Mouse (Mus musculus): ENCODE results near the gene Rhbdl2.

Gene Rhbdl2

DNA sequence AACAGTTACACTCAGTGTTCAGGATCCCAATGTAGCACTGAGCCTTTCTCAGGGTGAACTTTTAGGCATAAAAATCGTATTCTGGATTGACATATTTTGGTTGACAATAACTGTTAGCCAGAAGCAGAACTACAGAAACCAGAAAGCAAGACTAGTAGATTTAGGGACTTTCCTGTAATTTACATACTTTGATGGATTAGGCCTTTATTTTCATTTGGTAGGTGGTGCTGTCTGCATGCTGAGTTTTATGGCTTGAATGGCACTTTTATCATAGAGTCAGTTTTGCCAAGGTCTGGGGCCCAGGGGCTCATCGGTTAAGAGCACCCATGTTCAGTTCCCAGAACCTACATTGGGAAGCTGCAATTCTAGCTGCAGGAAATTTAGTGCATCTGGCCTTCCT lies 7.4 kb downstream of the Rhbdl2 start:
- no peaks in the 10 kb centered on the region for H3K36me3 ChIP-seq (ENCODE audit: control insufficient read depth, insufficient read depth, low read length, poor library complexity, severe bottlenecking)
- DNase-seq (ENCODE audit: low read depth, low spot score) = peak; percentile 53
- H3K27me3 ChIP-seq (ENCODE audit: control insufficient read depth, insufficient read depth, low read length, poor library complexity, severe bottlenecking) = no peaks in the 10 kb centered on the region

DNA sequence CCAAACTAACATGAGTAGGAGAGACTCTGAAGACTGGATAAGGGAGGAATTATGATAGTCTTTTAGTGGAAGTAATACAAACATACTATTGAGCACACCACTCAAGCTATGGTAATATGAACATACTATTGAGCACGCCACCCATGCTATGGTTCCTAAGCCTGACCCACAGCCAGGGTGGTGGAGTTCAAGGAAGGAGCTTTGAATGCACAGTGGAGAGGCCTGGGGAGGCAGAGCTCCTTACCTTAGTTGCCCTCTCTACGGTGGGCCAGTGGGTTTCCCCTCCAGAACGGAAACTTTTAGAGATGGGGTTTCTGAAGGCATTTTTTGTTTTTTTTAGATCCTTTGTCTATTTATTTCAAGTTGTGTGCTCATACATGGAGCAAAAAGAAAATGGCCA lies 9.7 kb downstream of the Rhbdl2 start:
- H3K27me3 ChIP-seq (ENCODE audit: control insufficient read depth, insufficient read depth, low read length, poor library complexity, severe bottlenecking) = no peaks in the 10 kb centered on the region
- no peak for DNase-seq (ENCODE audit: low read depth, low spot score)
- no peaks in the 10 kb centered on the region for H3K36me3 ChIP-seq (ENCODE audit: control insufficient read depth, insufficient read depth, low read length, poor library complexity, severe bottlenecking)

GRCm38 (mm10) chr4:123797856-123798255 lies 10.2 kb downstream of the Rhbdl2 start:
- no peak for DNase-seq (ENCODE audit: low read depth, low spot score)
- no peaks in the 10 kb centered on the region for H3K27me3 ChIP-seq (ENCODE audit: control insufficient read depth, insufficient read depth, low read length, poor library complexity, severe bottlenecking)

DNA sequence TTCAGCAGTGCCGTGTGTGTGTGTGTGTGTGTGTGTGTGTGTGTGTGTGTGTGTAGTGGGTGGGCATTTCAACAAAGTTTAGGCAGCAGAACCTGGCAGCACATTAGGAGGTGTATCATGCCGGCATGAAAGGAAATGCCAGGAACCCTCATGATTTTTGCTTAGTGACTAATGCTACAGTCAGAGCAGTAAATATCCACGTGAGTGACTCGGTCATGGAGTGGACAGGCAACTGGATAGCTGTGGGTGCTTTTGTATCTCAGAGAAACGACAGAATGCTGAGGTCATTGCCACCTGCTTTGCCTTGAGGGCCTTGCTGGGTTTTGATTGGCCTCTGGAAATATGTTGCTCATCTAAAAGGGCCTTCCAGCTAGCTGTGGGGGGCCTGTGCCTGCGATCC lies 16.0 kb downstream of the Rhbdl2 start:
- Histone ChIP-seq H3K27me3 (ENCODE audit: control insufficient read depth, insufficient read depth, low read length, poor library complexity, severe bottlenecking) (no peaks in the 10 kb centered on the region), H3K36me3 (ENCODE audit: control insufficient read depth, insufficient read depth, low read length, poor library complexity, severe bottlenecking) (no peaks in the 10 kb centered on the region)
- no peak for DNase-seq (ENCODE audit: low read depth, low spot score)

More at GRCm38 (mm10) chr4:123797856-123798255, 10.2 kb downstream of the Rhbdl2 start:
- H3K36me3 ChIP-seq (ENCODE audit: control insufficient read depth, insufficient read depth, low read length, poor library complexity, severe bottlenecking) = no peaks in the 10 kb centered on the region

- Histone ChIP-seq H3K36me3 (ENCODE audit: control insufficient read depth, insufficient read depth, low read length, poor library complexity, severe bottlenecking) (no peaks in the 10 kb centered on the region), H3K27me3 (ENCODE audit: control insufficient read depth, insufficient read depth, low read length, poor library complexity, severe bottlenecking) (no peaks in the 10 kb centered on the region)
- no peak for DNase-seq (ENCODE audit: low read depth, low spot score)
These were observed 20.6 kb downstream of the Rhbdl2 start for GRCm38 (mm10) chr4:123808304-123808703.

- DNase-seq (ENCODE audit: low read depth, low spot score) = no peak
- Histone ChIP-seq H3K36me3 (ENCODE audit: control insufficient read depth, insufficient read depth, low read length, poor library complexity, severe bottlenecking) (no peaks in the 10 kb centered on the region), H3K27me3 (ENCODE audit: control insufficient read depth, insufficient read depth, low read length, poor library complexity, severe bottlenecking) (no peaks in the 10 kb centered on the region)
These were observed 23.0 kb downstream of the Rhbdl2 start for GRCm38 (mm10) chr4:123810475-123811295.

DNA sequence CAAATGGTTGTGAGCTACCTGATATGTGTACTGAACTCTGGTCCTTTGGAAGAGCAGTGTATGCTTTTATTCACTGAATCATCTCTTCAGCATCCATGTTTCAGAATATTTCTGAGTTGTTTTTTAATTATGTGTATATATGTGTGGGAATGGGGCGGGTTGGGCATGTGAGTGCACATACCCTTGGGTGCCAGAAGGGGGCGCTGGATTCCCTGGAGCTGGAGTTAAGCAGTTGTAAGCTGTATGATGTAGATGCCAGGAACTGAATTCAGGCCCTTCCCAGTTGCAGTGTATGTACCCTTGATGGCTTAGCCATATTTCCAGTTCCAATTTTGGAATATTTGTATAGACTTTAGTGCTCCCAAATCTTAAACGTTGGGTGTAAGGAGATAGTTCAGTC lies 24.9 kb downstream of the Rhbdl2 start:
- no peak for DNase-seq (ENCODE audit: low read depth, low spot score)
- Histone ChIP-seq H3K27me3 (ENCODE audit: control insufficient read depth, insufficient read depth, low read length, poor library complexity, severe bottlenecking) (no peaks in the 10 kb centered on the region), H3K36me3 (ENCODE audit: control insufficient read depth, insufficient read depth, low read length, poor library complexity, severe bottlenecking) (no peaks in the 10 kb centered on the region)

DNA sequence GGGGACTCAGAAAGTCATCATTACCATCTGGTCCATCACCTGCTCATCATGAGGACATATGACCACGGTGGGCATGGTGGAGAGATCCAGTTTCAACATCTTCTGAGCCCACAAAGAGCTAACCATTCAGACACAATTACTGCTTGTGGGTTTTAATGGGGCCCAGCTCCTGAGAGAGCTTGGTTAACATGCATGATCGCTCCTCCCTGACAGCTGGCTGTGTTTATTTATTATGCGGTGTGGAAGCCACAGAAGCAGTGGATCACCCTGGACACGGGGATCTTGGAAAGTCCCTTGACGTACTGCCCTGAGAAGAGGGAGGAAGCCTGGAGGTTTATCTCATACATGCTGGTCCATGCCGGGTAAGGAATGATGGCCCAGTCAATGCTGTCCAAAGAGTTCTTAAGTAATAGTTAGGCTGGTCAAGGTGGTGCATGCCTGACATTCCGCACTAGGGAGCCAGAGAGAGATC lies 26.4 kb downstream of the Rhbdl2 start:
- no peak for DNase-seq (ENCODE audit: low read depth, low spot score)
- Histone ChIP-seq H3K36me3 (ENCODE audit: control insufficient read depth, insufficient read depth, low read length, poor library complexity, severe bottlenecking) (no peaks in the 10 kb centered on the region), H3K27me3 (ENCODE audit: control insufficient read depth, insufficient read depth, low read length, poor library complexity, severe bottlenecking) (no peaks in the 10 kb centered on the region)

- no peaks in the 10 kb centered on the region for H3K27me3 ChIP-seq (ENCODE audit: control insufficient read depth, insufficient read depth, low read length, poor library complexity, severe bottlenecking)
- no peaks in the 10 kb centered on the region for H3K36me3 ChIP-seq (ENCODE audit: control insufficient read depth, insufficient read depth, low read length, poor library complexity, severe bottlenecking)
- no peak for DNase-seq (ENCODE audit: low read depth, low spot score)
These were observed 31.5 kb downstream of the Rhbdl2 start for GRCm38 (mm10) chr4:123819093-123819610.

DNA sequence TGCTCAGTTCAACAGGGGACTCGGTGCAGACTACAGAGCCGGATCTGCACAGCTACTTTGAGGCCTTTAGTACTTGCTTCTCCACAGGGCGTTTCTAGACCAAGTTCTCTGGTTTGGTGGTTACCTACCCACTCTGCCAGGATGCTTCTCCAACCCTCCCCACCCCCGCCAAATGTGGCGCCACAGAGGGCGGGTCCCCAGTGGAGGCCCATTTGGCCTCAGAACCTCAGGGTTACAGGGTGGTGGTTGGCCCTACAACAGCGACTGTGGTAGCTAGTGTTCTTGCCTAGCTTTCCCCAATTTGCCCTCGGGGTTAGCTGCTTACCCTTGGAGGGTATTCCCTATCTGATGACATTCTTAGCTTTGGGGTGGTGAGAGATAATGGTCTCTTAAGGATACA lies 54.5 kb downstream of the Rhbdl2 start:
- Histone ChIP-seq H3K27me3 (ENCODE audit: control insufficient read depth, insufficient read depth, low read length, poor library complexity, severe bottlenecking) (no peaks in the 10 kb centered on the region), H3K36me3 (ENCODE audit: control insufficient read depth, insufficient read depth, low read length, poor library complexity, severe bottlenecking) (no peaks in the 10 kb centered on the region)
- DNase-seq (ENCODE audit: low read depth, low spot score) = no peak

GRCm38 (mm10) chr4:123856888-123857287 lies 69.2 kb downstream of the Rhbdl2 start:
- H3K27me3 ChIP-seq (ENCODE audit: control insufficient read depth, insufficient read depth, low read length, poor library complexity, severe bottlenecking) = no peaks in the 10 kb centered on the region
- no peak for DNase-seq (ENCODE audit: low read depth, low spot score)
- H3K36me3 ChIP-seq (ENCODE audit: control insufficient read depth, insufficient read depth, low read length, poor library complexity, severe bottlenecking) = no peaks in the 10 kb centered on the region

GRCm38 (mm10) chr4:123858090-123858489 lies 70.4 kb downstream of the Rhbdl2 start:
- DNase-seq (ENCODE audit: low read depth, low spot score) = no peak
- H3K36me3 ChIP-seq (ENCODE audit: control insufficient read depth, insufficient read depth, low read length, poor library complexity, severe bottlenecking) = no peaks in the 10 kb centered on the region
- H3K27me3 ChIP-seq (ENCODE audit: control insufficient read depth, insufficient read depth, low read length, poor library complexity, severe bottlenecking) = no peaks in the 10 kb centered on the region

DNA sequence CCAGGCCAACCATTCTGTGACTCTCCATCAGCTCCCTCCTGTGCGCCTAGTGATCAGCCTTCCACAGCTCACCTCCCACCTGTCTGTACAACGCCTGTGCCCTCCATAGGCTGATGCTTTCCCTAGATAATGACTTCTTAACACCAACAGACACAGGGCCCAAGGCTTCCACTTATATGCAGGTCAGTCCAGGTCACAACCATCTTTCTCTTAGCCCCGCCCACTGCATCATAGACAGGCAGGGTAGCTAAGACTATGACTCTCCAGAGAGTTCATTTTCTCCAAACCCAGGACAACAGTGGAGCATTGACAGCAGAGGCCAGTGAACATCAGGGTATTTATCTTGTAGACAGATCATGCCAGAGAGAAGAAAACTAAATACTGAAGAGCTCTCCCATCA lies 71.7 kb downstream of the Rhbdl2 start, which contains the start of gene 4933427I04Rik:
Gene 4933427I04Rik, plus strand, starts transcription at position 301 of the 400 bp plus-strand sequence.
- no peaks in the 10 kb centered on the region for H3K27me3 ChIP-seq (ENCODE audit: control insufficient read depth, insufficient read depth, low read length, poor library complexity, severe bottlenecking)
- H3K36me3 ChIP-seq (ENCODE audit: control insufficient read depth, insufficient read depth, low read length, poor library complexity, severe bottlenecking) = no peaks in the 10 kb centered on the region
- no peak for DNase-seq (ENCODE audit: low read depth, low spot score)

DNA sequence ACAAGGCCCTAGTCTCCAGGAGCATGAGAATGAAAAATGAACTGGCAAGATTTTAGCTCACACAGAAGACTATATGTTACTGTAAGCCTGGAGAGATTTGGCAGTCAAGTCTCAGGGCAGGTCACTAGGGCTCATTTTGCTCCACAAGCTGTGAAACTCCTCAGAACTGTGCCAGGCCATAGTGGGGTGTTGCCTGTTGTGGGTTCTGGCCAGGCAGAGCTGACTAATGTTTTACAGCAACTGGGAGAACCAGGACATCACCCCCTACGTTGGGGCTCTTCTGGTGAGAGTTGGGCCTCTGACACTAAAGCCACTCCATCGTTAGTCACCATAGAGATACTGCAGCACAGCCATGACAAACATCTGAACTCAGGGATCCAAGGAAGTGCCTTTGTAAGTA lies 72.1 kb downstream of the Rhbdl2 start:
- no peak for DNase-seq (ENCODE audit: low read depth, low spot score)
- no peaks in the 10 kb centered on the region for H3K36me3 ChIP-seq (ENCODE audit: control insufficient read depth, insufficient read depth, low read length, poor library complexity, severe bottlenecking)
- H3K27me3 ChIP-seq (ENCODE audit: control insufficient read depth, insufficient read depth, low read length, poor library complexity, severe bottlenecking) = no peaks in the 10 kb centered on the region

GRCm38 (mm10) chr4:123860621-123861020 lies 72.9 kb downstream of the Rhbdl2 start:
- no peak for DNase-seq (ENCODE audit: low read depth, low spot score)
- H3K27me3 ChIP-seq (ENCODE audit: control insufficient read depth, insufficient read depth, low read length, poor library complexity, severe bottlenecking) = no peaks in the 10 kb centered on the region
- H3K36me3 ChIP-seq (ENCODE audit: control insufficient read depth, insufficient read depth, low read length, poor library complexity, severe bottlenecking) = no peaks in the 10 kb centered on the region

All from splenic B cell, adult 2 months (primary cell).